Comparison of ENCODE assay signal across 8 mouse cellular contexts in genomic region chr6:134981231-134982062, GRCm38 (mm10). TPM values are rescaled to one million over a fixed set of nuclear protein-coding genes. Genes with fewer than 3 reads are reported as not detected.
DNase-seq lines count a peak whose midpoint lies in the region; TF ChIP-seq lines count a peak whose summit lies in the region.

Gene Apold1 (plus strand): TSS chr6:134981718.

- no peaks in the 10 kb centered on the region for H3K27me3 ChIP-seq in heart, adult 2 months (ENCODE audit: control insufficient read depth, insufficient read depth, low read length)

- TF ChIP-seq POLR2A in heart, adult 2 months (IDR thresholded peaks at IDR 0.05; ENCODE audit: insufficient read depth, low read depth, low read length) = peak; percentile 92
- no peak for TF ChIP-seq POLR2A in lung, adult 2 months (IDR thresholded peaks at IDR 0.05; ENCODE audit: borderline replicate concordance, extremely low read depth, low read depth, low read length)
- no peak for TF ChIP-seq POLR2A in olfactory bulb, adult 2 months (IDR thresholded peaks at IDR 0.05; ENCODE audit: insufficient read depth, low read depth, low read length)

- no peak for TF ChIP-seq CTCF in heart, adult 2 months (IDR thresholded peaks at IDR 0.05)
- no peak for TF ChIP-seq CTCF in lung, adult 2 months (IDR thresholded peaks at IDR 0.05; ENCODE audit: insufficient read depth, low read length)
- no peak for TF ChIP-seq CTCF in olfactory bulb, adult 2 months (IDR thresholded peaks at IDR 0.05; ENCODE audit: insufficient read depth, low read depth, low read length)

- peaks cover 5% of the 10 kb centered on the region; the same call in 1 of the 2 replicates for H3K4me1 ChIP-seq in heart, adult 2 months (ENCODE audit: control insufficient read depth, insufficient read depth, low read length)
- H3K4me1 ChIP-seq in lung, adult 2 months (ENCODE audit: control insufficient read depth, insufficient read depth, low read length) = peaks cover 6% of the 10 kb centered on the region; the same call in 1 of the 2 replicates
- peaks cover 16% of the 10 kb centered on the region for H3K4me1 ChIP-seq in olfactory bulb, adult 2 months (ENCODE audit: control insufficient read depth, insufficient read depth, low read length)

- DNase-seq in CD4-positive helper T cell, adult 2 months (ENCODE audit: low read depth, low spot score) = peak; percentile 60
- peak; percentile 37 to 49 for DNase-seq in adrenal gland, postnatal 36 days
- DNase-seq in heart, adult 2 months = peak; percentile 65 to 76
- DNase-seq in kidney, adult 11 months = peak; percentile 56
- DNase-seq in lung, adult 2 months = no peak
- DNase-seq in cerebellum, adult 18-20 months = no peak
- no peak for DNase-seq in ovary, postnatal 14 days (ENCODE audit: low spot score)

- peak within 1 kb of the TSS; percentile 81 for H3K27ac ChIP-seq in heart, adult 2 months
- peak within 1 kb of the TSS; percentile 64 for H3K27ac ChIP-seq in olfactory bulb, adult 2 months (ENCODE audit: insufficient read depth, low read depth, low read length)

- H3K79me2 ChIP-seq in heart, adult 2 months (replicated peaks; ENCODE audit: control insufficient read depth, insufficient read depth, low read length) = no peaks in the 10 kb centered on the region

- H3K9ac ChIP-seq in heart, adult 2 months (ENCODE audit: low read depth, low read length) = peak within 1 kb of the TSS; percentile 72

- peak; percentile 96 for TF ChIP-seq EP300 in heart, adult 2 months (IDR thresholded peaks at IDR 0.05; ENCODE audit: insufficient read depth, low read depth, low read length)

- no peaks in the 10 kb centered on the region for H3K36me3 ChIP-seq in heart, adult 2 months (ENCODE audit: control insufficient read depth, insufficient read depth, low read length)

- intact Hi-C loops in heart, adult 2 months (cut with DNase I) = loop anchor here (5.0 to 10.0 kb wide), 2 partner anchors 59 to 383 kb away; partner anchors contain the start of genes Cdkn1b and Emp1

- peak within 1 kb of the TSS; percentile 50 for H3K4me3 ChIP-seq in heart, adult 2 months
- H3K4me3 ChIP-seq in lung, adult 2 months (replicated peaks; ENCODE audit: extremely low read depth, low read depth, low read length) = peak within 1 kb of the TSS; percentile 21
- peak within 1 kb of the TSS; percentile 30; the same call in 1 of the 2 replicates for H3K4me3 ChIP-seq in olfactory bulb, adult 2 months (ENCODE audit: insufficient read depth, low read depth, low read length)

- WGBS in heart, adult 2 months = 30% methylated on average over 22 of the region's 22 CpGs
- WGBS in lung, adult 2 months = 32% methylated on average over 22 of the region's 22 CpGs
- WGBS in olfactory bulb, adult 2 months = 35% methylated on average over 22 of the region's 22 CpGs

RNA-seq across cellular contexts. Expression of gene Apold1, which starts in this region (rescaled TPM):
- 1 to 10 TPM; 4.5 to 5.5 TPM for total RNA-seq in adrenal gland, postnatal 36 days (2021)
- 1 to 10 TPM; 6.9 to 9.3 TPM for total RNA-seq in heart, adult 2 months (2021)
- 3.6 and 4.4 TPM in 2 replicates for polyA plus RNA-seq in heart, adult 2 months (2012; rRNA removed)
- polyA plus RNA-seq in lung, adult 2 months (2012; rRNA removed) = 1.2 and 1.7 TPM in 2 replicates
- polyA plus RNA-seq in olfactory bulb, adult 2 months (2012; ENCODE audit: insufficient read depth, insufficient read length, low replicate concordance, missing spikeins) = not detected in 2 replicates

Comparison
In these comparisons a context has a peak if more than half of its experiments do, and no peak if none do; other contexts are left out.
1. DNase-seq: peak in CD4-positive helper T cell, adult 2 months (single experiment), adrenal gland, postnatal 36 days (2 of 2), heart, adult 2 months (2 of 2) and kidney, adult 11 months (single experiment); none in lung, adult 2 months (single experiment), cerebellum, adult 18-20 months (0 of 2) and ovary, postnatal 14 days (single experiment).
2. Peak in every context shown above with its lines, with median percentiles within 50 percentile points of each other: H3K4me3 ChIP-seq.